Mouse (Mus musculus) megakaryocyte, adult 5-6 weeks (primary cell): ENCODE data around the gene Scn2b. TPM values are rescaled to one million over a fixed set of nuclear protein-coding genes. Genes with fewer than 3 reads are reported as not detected.

Source experiments
- ATAC-seq: 2 replicates; pipeline ENCODE4 v1.8.0; 2016; ENCODE audit warnings: mild to moderate bottlenecking, inconsistent platforms; ENCODE audit not compliant: poor library complexity, severe bottlenecking
- total RNA-seq, 2 experiments: library from RNA; stranded (forward) in 1 of 2; stranded (reverse) in 1 of 2; fragments of 153-499, 151-499 nt in 1 of 2; fragments of 221-1000, 200-1000 nt in 1 of 2; gene quantifications; 2 replicates each; pipeline versions ENCODE4 v1.2.3 to v1.2.4; 2015 to 2017

Scn2b gene
- total RNA-seq (2015) (0.42 and 0.78 TPM in 2 replicates), total RNA-seq (2017) (0.95 and 0.98 TPM in 2 replicates)

- no peak for ATAC-seq
These were observed at the start of gene Scn2b for GRCm38 (mm10) chr9:45117741-45118431. Gene Scn2b (plus strand): TSS chr9:45117782.

GRCm38 (mm10) chr9:45071800-45072199, 45.8 kb upstream of the Scn2b start:
- ATAC-seq = no peak

- no peak for ATAC-seq
These were observed 39.7 kb upstream of the Scn2b start for GRCm38 (mm10) chr9:45077859-45078258.

- ATAC-seq = peak; percentile 87
These were observed 38.6 kb upstream of the Scn2b start, which contains the start of gene Jaml for GRCm38 (mm10) chr9:45079011-45079410. Gene Jaml (plus strand): TSS chr9:45079183.

- no peak for ATAC-seq
These were observed 34.5 kb upstream of the Scn2b start for GRCm38 (mm10) chr9:45083132-45083531.

GRCm38 (mm10) chr9:45084556-45084955, 33.0 kb upstream of the Scn2b start:
- ATAC-seq = peak; percentile 84

GRCm38 (mm10) chr9:45085741-45086690, 31.6 kb upstream of the Scn2b start:
- peak; percentile 75 for ATAC-seq

- ATAC-seq = no peak
These were observed 29.5 kb upstream of the Scn2b start for GRCm38 (mm10) chr9:45088040-45088439.

GRCm38 (mm10) chr9:45090811-45091210, 26.8 kb upstream of the Scn2b start:
- ATAC-seq = no peak

- ATAC-seq = no peak
These were observed 24.9 kb upstream of the Scn2b start for GRCm38 (mm10) chr9:45092641-45093040.

- peak; percentile 86 for ATAC-seq
These were observed 22.2 kb upstream of the Scn2b start for GRCm38 (mm10) chr9:45095149-45095937.

GRCm38 (mm10) chr9:45097877-45098276, 19.7 kb upstream of the Scn2b start:
- no peak for ATAC-seq

GRCm38 (mm10) chr9:45098426-45098825, 19.2 kb upstream of the Scn2b start:
- no peak for ATAC-seq

GRCm38 (mm10) chr9:45102528-45102927, 15.1 kb upstream of the Scn2b start:
- ATAC-seq = no peak

- no peak for ATAC-seq
These were observed 14.2 kb upstream of the Scn2b start for GRCm38 (mm10) chr9:45103211-45103979.

- ATAC-seq = no peak
These were observed 11.8 kb upstream of the Scn2b start for GRCm38 (mm10) chr9:45105596-45106374.

GRCm38 (mm10) chr9:45115706-45116105, 1.9 kb upstream of the Scn2b start:
- ATAC-seq = no peak

GRCm38 (mm10) chr9:45116819-45117218, 763 bp upstream of the Scn2b start:
- peak; percentile 71 for ATAC-seq

- no peak for ATAC-seq
These were observed 970 bp downstream of the Scn2b start for GRCm38 (mm10) chr9:45118552-45118951.
